Mouse (Mus musculus): ENCODE measurements at regions not wholly inside any gene's neighbourhood (a gene's known extent, or its start where the extent isn't known, plus 50 kb on each side); places are given as distances from the start of the nearest gene placed in this dataset.
"Not testable (repeated sequence)": the region's sequence is repeated elsewhere in the genome, so short reads cannot be mapped to it uniquely, and the experiment has no call there.

- Histone ChIP-seq H3K4me1 (ENCODE audit: control insufficient read depth, insufficient read depth, low read length) (no peaks in the 10 kb centered on the region), H3K27ac (ENCODE audit: insufficient read depth, low read depth, low read length) (no peak overlapping the region), H3K4me3 (ENCODE audit: insufficient read depth, low read length) (no peak overlapping the region)
- TF ChIP-seq CTCF (IDR thresholded peaks at IDR 0.05; ENCODE audit: low read depth, low read length) (no peak), POLR2A (IDR thresholded peaks at IDR 0.05; ENCODE audit: borderline replicate concordance, low read depth, low read length) (no peak)
Measured at GRCm38 (mm10) chr1:88783083-88783482, 81.1 kb upstream of the Arl4c start.

GRCm38 (mm10) chr1:88784866-88785620, 83.0 kb upstream of the Arl4c start:
- Histone ChIP-seq H3K27ac (ENCODE audit: insufficient read depth, low read depth, low read length) (no peak overlapping the region), H3K4me3 (ENCODE audit: insufficient read depth, low read length) (no peak overlapping the region), H3K4me1 (ENCODE audit: control insufficient read depth, insufficient read depth, low read length) (no peaks in the 10 kb centered on the region)
- TF ChIP-seq CTCF (IDR thresholded peaks at IDR 0.05; ENCODE audit: low read depth, low read length) (no peak), POLR2A (IDR thresholded peaks at IDR 0.05; ENCODE audit: borderline replicate concordance, low read depth, low read length) (no peak)

- Histone ChIP-seq H3K27ac (ENCODE audit: insufficient read depth, low read depth, low read length) (no peak overlapping the region), H3K4me3 (ENCODE audit: insufficient read depth, low read length) (no peak overlapping the region), H3K4me1 (ENCODE audit: control insufficient read depth, insufficient read depth, low read length) (no peaks in the 10 kb centered on the region)
- TF ChIP-seq POLR2A (IDR thresholded peaks at IDR 0.05; ENCODE audit: borderline replicate concordance, low read depth, low read length) (no peak), CTCF (IDR thresholded peaks at IDR 0.05; ENCODE audit: low read depth, low read length) (no peak)
Measured at GRCm38 (mm10) chr1:88786066-88786465, 84.0 kb upstream of the Arl4c start.

DNA sequence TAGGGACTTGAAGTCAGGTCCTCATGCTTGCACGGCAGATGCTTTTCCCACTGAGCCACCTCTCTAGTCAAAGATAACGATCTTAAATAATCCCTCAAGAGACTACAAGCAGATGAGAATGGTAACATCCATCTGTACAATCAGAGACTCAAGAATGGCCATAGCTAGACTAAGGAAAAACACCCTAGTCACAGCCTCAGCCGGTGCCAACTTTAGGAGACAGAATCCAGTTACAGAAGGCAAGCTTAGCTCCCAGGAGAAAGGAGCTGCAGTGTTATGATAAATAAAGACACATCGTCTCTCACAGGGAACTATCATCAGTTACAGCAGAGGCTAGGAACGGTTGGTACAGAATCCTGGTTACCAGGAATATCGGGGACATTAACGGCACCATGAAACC, 88.7 kb upstream of the Arl4c start:
- Histone ChIP-seq H3K4me3 (ENCODE audit: insufficient read depth, low read length) (no peak overlapping the region), H3K27ac (ENCODE audit: insufficient read depth, low read depth, low read length) (no peak overlapping the region), H3K4me1 (ENCODE audit: control insufficient read depth, insufficient read depth, low read length) (no peaks in the 10 kb centered on the region)
- TF ChIP-seq POLR2A (IDR thresholded peaks at IDR 0.05; ENCODE audit: borderline replicate concordance, low read depth, low read length) (no peak), CTCF (IDR thresholded peaks at IDR 0.05; ENCODE audit: low read depth, low read length) (no peak)

DNA sequence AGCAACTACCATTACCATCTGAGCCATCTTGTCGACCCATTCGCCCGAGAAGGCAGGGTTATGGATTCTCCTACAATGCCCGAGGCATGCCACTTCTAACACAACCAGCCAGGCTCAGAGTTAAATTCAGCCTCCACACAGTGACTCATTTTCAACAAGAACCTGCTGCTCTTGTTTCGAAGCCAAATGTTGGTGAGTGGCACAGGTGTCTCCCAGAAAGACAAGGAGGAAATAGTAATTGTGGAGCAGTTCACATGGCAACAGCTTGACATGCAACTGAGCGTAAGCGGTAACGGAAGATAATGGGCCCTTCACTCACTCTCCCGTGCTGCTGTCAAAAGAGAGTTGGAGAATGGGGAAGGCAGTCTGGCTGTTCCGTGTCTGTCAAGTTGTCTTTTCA, 92.9 kb upstream of the Arl4c start:
- no peak overlapping the region for H3K27ac ChIP-seq (ENCODE audit: insufficient read depth, low read depth, low read length)

DNA sequence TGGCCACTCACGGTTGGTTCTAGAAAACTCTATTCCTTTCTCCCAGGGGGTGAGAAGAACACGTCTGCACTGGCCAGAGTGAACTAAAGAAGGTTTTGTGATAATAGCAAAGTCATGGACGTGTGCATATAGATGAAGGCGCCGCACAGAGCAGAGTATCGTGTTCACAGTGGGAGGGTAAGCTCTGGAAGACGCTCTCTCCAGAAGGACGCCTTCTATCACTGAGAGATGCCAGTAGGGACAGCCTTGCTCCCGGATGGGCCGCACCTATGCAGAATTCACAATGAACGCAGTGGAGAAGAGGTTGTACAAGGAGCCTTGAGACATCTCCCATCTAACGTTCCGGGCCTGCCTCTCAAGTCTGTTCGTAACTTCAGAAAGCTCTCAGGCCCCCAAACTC, 96.5 kb upstream of the Arl4c start:
- no peak for TF ChIP-seq POLR2A (IDR thresholded peaks at IDR 0.05; ENCODE audit: borderline replicate concordance, low read depth, low read length)
- Histone ChIP-seq H3K27ac (ENCODE audit: insufficient read depth, low read depth, low read length) (no peak overlapping the region), H3K4me1 (ENCODE audit: control insufficient read depth, insufficient read depth, low read length) (no peaks in the 10 kb centered on the region), H3K4me3 (ENCODE audit: insufficient read depth, low read length) (no peak overlapping the region)

More for the DNA sequence above, 92.9 kb upstream of the Arl4c start:
- H3K4me3 ChIP-seq (ENCODE audit: insufficient read depth, low read length) = no peak overlapping the region
- no peaks in the 10 kb centered on the region for H3K4me1 ChIP-seq (ENCODE audit: control insufficient read depth, insufficient read depth, low read length)
- no peak for TF ChIP-seq POLR2A (IDR thresholded peaks at IDR 0.05; ENCODE audit: borderline replicate concordance, low read depth, low read length)
- TF ChIP-seq CTCF (IDR thresholded peaks at IDR 0.05; ENCODE audit: low read depth, low read length) = no peak

DNA sequence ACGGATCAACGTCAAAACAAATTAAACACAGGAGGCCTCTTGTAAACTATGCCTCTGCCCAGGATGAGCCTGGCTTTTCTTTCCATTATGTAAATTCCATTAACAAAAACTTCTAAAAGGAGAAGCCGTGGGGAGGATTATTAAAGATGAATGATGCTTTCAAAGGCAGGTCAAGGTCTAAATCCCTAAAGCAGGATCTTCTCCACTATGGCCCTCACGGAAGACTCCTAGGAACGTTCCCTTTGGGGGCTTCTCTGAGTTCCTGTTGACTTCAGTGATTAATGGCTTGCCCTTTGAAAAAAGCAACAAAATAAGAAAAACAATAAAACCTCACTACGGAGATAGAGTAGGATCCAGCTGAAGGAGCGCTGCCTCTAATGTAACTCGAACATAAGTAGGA, 96.9 kb upstream of the Arl4c start:
- Histone ChIP-seq H3K4me1 (ENCODE audit: control insufficient read depth, insufficient read depth, low read length) (no peaks in the 10 kb centered on the region), H3K27ac (ENCODE audit: insufficient read depth, low read depth, low read length) (no peak overlapping the region), H3K4me3 (ENCODE audit: insufficient read depth, low read length) (no peak overlapping the region)
- TF ChIP-seq POLR2A (IDR thresholded peaks at IDR 0.05; ENCODE audit: borderline replicate concordance, low read depth, low read length) = no peak
- TF ChIP-seq CTCF (IDR thresholded peaks at IDR 0.05; ENCODE audit: low read depth, low read length) = no peak

DNA sequence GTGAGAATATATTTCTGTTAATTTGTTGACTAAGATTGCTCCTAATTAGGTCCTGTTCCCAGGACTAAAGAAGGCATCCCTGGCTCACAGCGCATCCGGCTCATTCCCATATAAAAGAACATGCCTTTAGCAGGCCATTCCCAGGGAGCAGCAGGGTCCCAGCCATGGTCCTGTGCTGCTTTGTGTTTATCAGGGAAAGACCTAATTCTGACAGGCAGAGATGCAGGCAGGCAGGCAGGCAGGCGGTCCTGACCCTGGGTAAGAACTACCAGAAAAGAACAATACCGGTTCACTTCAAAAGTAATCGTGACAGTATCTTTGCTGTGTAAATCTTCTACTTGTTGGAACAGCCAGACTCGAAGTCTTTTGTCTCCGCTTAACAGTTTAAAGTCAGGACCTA, 97.3 kb upstream of the Arl4c start:
- H3K4me3 ChIP-seq (ENCODE audit: insufficient read depth, low read length) = no peak overlapping the region
- H3K27ac ChIP-seq (ENCODE audit: insufficient read depth, low read depth, low read length) = no peak overlapping the region
- TF ChIP-seq POLR2A (IDR thresholded peaks at IDR 0.05; ENCODE audit: borderline replicate concordance, low read depth, low read length) (no peak), CTCF (IDR thresholded peaks at IDR 0.05; ENCODE audit: low read depth, low read length) (no peak)
- no peaks in the 10 kb centered on the region for H3K4me1 ChIP-seq (ENCODE audit: control insufficient read depth, insufficient read depth, low read length)

DNA sequence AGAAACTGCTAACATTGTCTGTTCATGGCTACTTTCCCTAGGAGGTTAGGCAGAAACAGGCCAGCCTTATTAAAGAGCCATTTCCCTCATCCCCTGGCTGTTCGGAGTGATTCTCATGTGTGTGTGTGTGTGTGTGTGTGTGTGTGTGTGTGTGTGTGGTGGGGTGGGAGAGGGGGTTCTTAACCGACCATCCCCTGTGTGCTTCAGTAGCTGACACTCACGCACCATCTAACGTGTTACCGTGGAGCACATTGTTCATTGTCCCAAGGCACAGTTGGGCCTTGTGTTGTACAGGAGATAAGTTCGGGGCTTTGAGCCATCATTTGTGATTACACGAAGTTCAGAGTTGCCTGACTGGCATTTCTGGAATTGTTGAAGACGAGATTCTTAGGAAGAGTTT, 97.8 kb upstream of the Arl4c start:
- H3K4me3 ChIP-seq (ENCODE audit: insufficient read depth, low read length) = no peak overlapping the region
- TF ChIP-seq POLR2A (IDR thresholded peaks at IDR 0.05; ENCODE audit: borderline replicate concordance, low read depth, low read length) (no peak), CTCF (IDR thresholded peaks at IDR 0.05; ENCODE audit: low read depth, low read length) (no peak)
- no peak overlapping the region for H3K27ac ChIP-seq (ENCODE audit: insufficient read depth, low read depth, low read length)
- H3K4me1 ChIP-seq (ENCODE audit: control insufficient read depth, insufficient read depth, low read length) = no peaks in the 10 kb centered on the region

GRCm38 (mm10) chr1:88800411-88800810, 98.4 kb upstream of the Arl4c start:
- Histone ChIP-seq H3K4me1 (ENCODE audit: control insufficient read depth, insufficient read depth, low read length) (no peaks in the 10 kb centered on the region), H3K4me3 (ENCODE audit: insufficient read depth, low read length) (no peak overlapping the region), H3K27ac (ENCODE audit: insufficient read depth, low read depth, low read length) (no peak overlapping the region)
- TF ChIP-seq POLR2A (IDR thresholded peaks at IDR 0.05; ENCODE audit: borderline replicate concordance, low read depth, low read length) (no peak), CTCF (IDR thresholded peaks at IDR 0.05; ENCODE audit: low read depth, low read length) (no peak)

GRCm38 (mm10) chr1:88801151-88801550, 99.1 kb upstream of the Arl4c start:
- H3K4me3 ChIP-seq (ENCODE audit: insufficient read depth, low read length); H3K27ac ChIP-seq (ENCODE audit: insufficient read depth, low read depth, low read length); H3K4me1 ChIP-seq (ENCODE audit: control insufficient read depth, insufficient read depth, low read length): not testable (repeated sequence)

All from bone marrow macrophage, adult 2 months (primary cell).